Mouse (Mus musculus): Measurements from ENCODE around the gene Grhl3. TPM values are rescaled to one million over a fixed set of nuclear protein-coding genes. Genes with fewer than 3 reads are reported as not detected.
A peak's percentile ranks its signal among the peaks of the same experiment; 100 is the strongest.

Gene Grhl3
- total and polyA plus RNA-seq, 3 experiments: not detected

- in situ Hi-C loops (cut with MboI; ENCODE audit: low pct_ligation_motif_present, low pct_unique_long_range_greater_than_20kb, low sequenced_read_pairs): loop anchor here (10.0 kb wide), 1 partner anchor 113 kb away; no protein-coding TSS in a partner anchor
These were observed 75.3 kb downstream of the Grhl3 start for GRCm38 (mm10) chr4:135498136-135498535.

GRCm38 (mm10) chr4:135495810-135496209 is 77.6 kb downstream of the Grhl3 start:
- no peaks in the 10 kb centered on the region for H3K79me2 ChIP-seq (replicated peaks; ENCODE audit: control insufficient read depth, extremely low read depth, insufficient read depth, poor library complexity, severe bottlenecking)
- no peak overlapping the region for H3K27ac ChIP-seq (ENCODE audit: insufficient read depth, low read depth)
- peaks cover 7 to 14% of the 10 kb centered on the region in 2 experiments for H3K36me3 ChIP-seq (replicated peaks in 1 of 2; ENCODE audit: control insufficient read depth in 1 of 2, insufficient read depth in 1 of 2, low read length in 1 of 2)
- H3K4me1 ChIP-seq (ENCODE audit: control insufficient read depth in 1 of 2, insufficient read depth in 2 of 2): peaks cover 15 to 35% of the 10 kb centered on the region in 2 experiments
- no peak overlapping the region for H3K4me3 ChIP-seq (replicated peaks in 1 of 3; ENCODE audit: low read depth in 2 of 3, low read length in 2 of 3, poor library complexity in 1 of 3)
- no peak overlapping the region for H3K9ac ChIP-seq (ENCODE audit: insufficient read depth, low read depth)
- DNase-seq (ENCODE audit: extremely low read depth): no peak
- in situ Hi-C loops (cut with MboI; ENCODE audit: low pct_ligation_motif_present, low pct_unique_long_range_greater_than_20kb, low sequenced_read_pairs) (loop anchor here (10.0 kb wide), 1 partner anchor 111 kb away; no protein-coding TSS in a partner anchor), dilution Hi-C loops (cut with MboI; ENCODE audit: extremely low pct_ligation_motif_present, extremely low pct_unique_long_range_greater_than_20kb, low sequenced_read_pairs) (no loop called here)
- H3K9me3 ChIP-seq (replicated peaks; ENCODE audit: low read length): peaks cover 4% of the 10 kb centered on the region
- no peak overlapping the region for H3K4me2 ChIP-seq (ENCODE audit: insufficient read depth, low read depth, poor library complexity, severe bottlenecking)
- 0 out of 4 replicates have a peak, but pooled peaks of 1 of the 2 experiments have one; percentile 16 for TF ChIP-seq CTCF (conservative IDR thresholded peaks at IDR 0.05 in 1 of 2, IDR thresholded peaks at IDR 0.05 in 1 of 2; ENCODE audit: low read depth in 2 of 2, low read length in 2 of 2)
- no peak for TF ChIP-seq USF1 (IDR thresholded peaks at IDR 0.05; ENCODE audit: low read depth, low read length)
- no peaks in the 10 kb centered on the region for H3K27me3 ChIP-seq (replicated peaks)

More at GRCm38 (mm10) chr4:135498136-135498535, 75.3 kb downstream of the Grhl3 start:
- H3K79me2 ChIP-seq (replicated peaks; ENCODE audit: control insufficient read depth, extremely low read depth, insufficient read depth, poor library complexity, severe bottlenecking): no peaks in the 10 kb centered on the region
- H3K36me3 ChIP-seq (replicated peaks in 1 of 2; ENCODE audit: control insufficient read depth in 1 of 2, insufficient read depth in 1 of 2, low read length in 1 of 2): no peaks in the 10 kb centered on the region
- TF ChIP-seq SMC3 (IDR thresholded peaks at IDR 0.05; ENCODE audit: low read depth, low read length) (no peak), E2F4 (IDR thresholded peaks at IDR 0.05; ENCODE audit: insufficient replicate concordance, low read depth, low read length) (no peak), PAX5 (IDR thresholded peaks at IDR 0.05; ENCODE audit: low read length) (no peak), ZMIZ1 (IDR thresholded peaks at IDR 0.05; ENCODE audit: low read depth, low read length) (no peak), MEF2A (IDR thresholded peaks at IDR 0.05; ENCODE audit: borderline replicate concordance, low read depth, low read length) (no peak), MAFK (IDR thresholded peaks at IDR 0.05; ENCODE audit: insufficient replicate concordance, low read length) (no peak), ELF1 (IDR thresholded peaks at IDR 0.05; ENCODE audit: low read depth, low read length) (no peak), IRF4 (IDR thresholded peaks at IDR 0.05; ENCODE audit: low read depth, low read length) (no peak), ZC3H11A (IDR thresholded peaks at IDR 0.05; ENCODE audit: low read depth, low read length) (no peak), RCOR1 (conservative IDR thresholded peaks at IDR 0.05; ENCODE audit: low read depth, low read length) (no peak), HCFC1 (IDR thresholded peaks at IDR 0.05; ENCODE audit: low read depth, low read length) (no peak), ZNF384 (IDR thresholded peaks at IDR 0.05; ENCODE audit: low read depth, low read length) (no peak), POLR2AphosphoS2 (IDR thresholded peaks at IDR 0.05; ENCODE audit: low read depth, low read length) (no peak)
- H3K9ac ChIP-seq (ENCODE audit: insufficient read depth, low read depth): no peak overlapping the region
- H3K4me2 ChIP-seq (ENCODE audit: insufficient read depth, low read depth, poor library complexity, severe bottlenecking): no peak overlapping the region
- no peaks in the 10 kb centered on the region for H3K27me3 ChIP-seq (replicated peaks)
- H3K27ac ChIP-seq (ENCODE audit: insufficient read depth, low read depth): no peak overlapping the region
- dilution Hi-C loops (cut with MboI; ENCODE audit: extremely low pct_ligation_motif_present, extremely low pct_unique_long_range_greater_than_20kb, low sequenced_read_pairs): no loop called here
- DNase-seq (ENCODE audit: extremely low read depth): no peak
- H3K4me1 ChIP-seq (ENCODE audit: control insufficient read depth in 1 of 2, insufficient read depth in 2 of 2): peaks cover 12 to 29% of the 10 kb centered on the region in 2 experiments
- H3K4me3 ChIP-seq (replicated peaks in 1 of 3; ENCODE audit: low read depth in 2 of 3, low read length in 2 of 3, poor library complexity in 1 of 3): no peak overlapping the region
- H3K9me3 ChIP-seq (replicated peaks; ENCODE audit: low read length): peaks cover 7% of the 10 kb centered on the region
